Mouse (Mus musculus) heart, adult 2 months (tissue): ENCODE results near the gene Tmem39a. TPM values are rescaled to one million over a fixed set of nuclear protein-coding genes. Genes with fewer than 3 reads are reported as not detected.
A peak's percentile ranks its signal among the peaks of the same experiment; 100 is the strongest.

Experiments
- DNase-seq, 2 experiments: peaks; one replicate each; pipeline ENCODE4 v3.0.0; 2021
- H3K27ac ChIP-seq: fragments of 200-600 bp; 2 replicates; pipeline ENCODE4 v1.8.1; 2022
- H3K27me3 ChIP-seq: fragments of 200-500 bp; 2 replicates; pipeline ENCODE4 v1.6.1; 2012; ENCODE audit warnings: mild to moderate bottlenecking, low read length, inconsistent platforms, mixed read lengths; ENCODE audit not compliant: control insufficient read depth, insufficient read depth
- H3K36me3 ChIP-seq: fragments of 200-500 bp; 2 replicates; pipeline ENCODE4 v1.6.1; 2012; ENCODE audit warnings: low read length, inconsistent platforms; ENCODE audit not compliant: control insufficient read depth, insufficient read depth
- H3K4me1 ChIP-seq: fragments of 200-500 bp; 2 replicates; pipeline ENCODE4 v1.6.1; 2011; ENCODE audit warnings: low read length; ENCODE audit not compliant: control insufficient read depth, insufficient read depth
- H3K4me3 ChIP-seq: fragments of 200-600 bp; 2 replicates; pipeline ENCODE4 v1.8.1; 2022
- H3K79me2 ChIP-seq: fragments of 200-500 bp; replicated peaks from 2 replicates; pipeline ENCODE4 v1.6.1; 2012; ENCODE audit warnings: mild to moderate bottlenecking, inconsistent platforms, low read length, moderate library complexity, mixed read lengths; ENCODE audit not compliant: control insufficient read depth, insufficient read depth
- H3K9ac ChIP-seq: fragments of 200-500 bp; 2 replicates; pipeline ENCODE4 v1.6.1; 2012; ENCODE audit warnings: low read depth, mild to moderate bottlenecking, control low read depth, inconsistent platforms, low read length, mixed read lengths
- CTCF ChIP-seq: fragments of 200-600 bp; IDR thresholded peaks from 2 replicates; pipeline ENCODE4 v1.8.1; 2022; ENCODE audit warnings: antibody characterized with exemption, mild to moderate bottlenecking, moderate library complexity
- EP300 ChIP-seq: fragments of 200-500 bp; IDR thresholded peaks from 2 replicates; pipeline ENCODE4 v1.6.1; 2011; ENCODE audit warnings: low read depth, low read length, control low read depth; ENCODE audit not compliant: insufficient read depth
- POLR2A ChIP-seq: fragments of 200-500 bp; IDR thresholded peaks from 2 replicates; pipeline ENCODE4 v1.6.1; 2011; ENCODE audit warnings: mild to moderate bottlenecking, low read depth, low read length, control low read depth; ENCODE audit not compliant: insufficient read depth
- WGBS: fragments of 180-500 bp; shearing (Covaris S2); methylation state at CpG from one replicate; pipeline ENCODE4 v1.1.7; 2018; 5-methylcytosine and 5-hydroxymethylcytosine counted together
- intact Hi-C: fragments of 180-260 bp; cut with DNase I; formaldehyde crosslinking; loops from one replicate; pipeline ENCODE4 v1.15.1; 2025
- polyA plus RNA-seq: library from polyadenylated mRNA; depleted of rRNA; stranded (reverse); fragments of >200 nt; gene quantifications from 2 replicates; pipeline ENCODE4 v1.2.3, GENCODE M21; 2012
- total RNA-seq, 2 experiments: library from RNA; stranded (reverse); gene quantifications; 2 replicates each; pipeline ENCODE4 v1.2.3; 2021

The Tmem39a gene
- total and polyA plus RNA-seq, 3 experiments = 18.3 to 45.3 (median 21.8) TPM

GRCm38 (mm10) chr16:38619054-38619453 is 60.6 kb downstream of the Tmem39a start:
- Histone ChIP-seq H3K4me1 (peaks cover 12% of the 10 kb centered on the region), H3K36me3 (peaks cover 7% of the 10 kb centered on the region), H3K4me3 (no peak overlapping the region), H3K9ac (no peak overlapping the region), H3K27ac (no peak overlapping the region), H3K27me3 (no peaks in the 10 kb centered on the region), H3K79me2 (no peaks in the 10 kb centered on the region)
- TF ChIP-seq POLR2A (no peak), CTCF (peak; percentile 96), EP300 (peak; percentile 34; the same call in 1 of the 2 replicates)
- WGBS = 20% methylated on average over 6 of the region's 6 CpGs
- peak; percentile 74 for DNase-seq
- intact Hi-C loops = loop anchor here (1.0 to 5.0 kb wide), 3 partner anchors 82 to 193 kb away; no protein-coding TSS in a partner anchor

- H3K4me1 ChIP-seq = peaks cover 17% of the 10 kb centered on the region
- intact Hi-C loops = loop anchor here (10.0 kb wide), 1 partner anchor 54 kb away; no protein-coding TSS in a partner anchor
- no peak for TF ChIP-seq POLR2A
- no peak for TF ChIP-seq EP300
- no peak for TF ChIP-seq CTCF
- peaks cover 13% of the 10 kb centered on the region for H3K36me3 ChIP-seq
- no peak overlapping the region for H3K4me3 ChIP-seq
- peak in 1 of 2 experiments; percentile 40 for DNase-seq
- no peaks in the 10 kb centered on the region for H3K27me3 ChIP-seq
- no peak overlapping the region for H3K9ac ChIP-seq
- peak overlapping the region; percentile 44 for H3K27ac ChIP-seq
- WGBS = 68% methylated on average over 16 of the region's 16 CpGs
- no peaks in the 10 kb centered on the region for H3K79me2 ChIP-seq
Observed at GRCm38 (mm10) chr16:38620696-38621450, 62.4 kb downstream of the Tmem39a start.

DNA sequence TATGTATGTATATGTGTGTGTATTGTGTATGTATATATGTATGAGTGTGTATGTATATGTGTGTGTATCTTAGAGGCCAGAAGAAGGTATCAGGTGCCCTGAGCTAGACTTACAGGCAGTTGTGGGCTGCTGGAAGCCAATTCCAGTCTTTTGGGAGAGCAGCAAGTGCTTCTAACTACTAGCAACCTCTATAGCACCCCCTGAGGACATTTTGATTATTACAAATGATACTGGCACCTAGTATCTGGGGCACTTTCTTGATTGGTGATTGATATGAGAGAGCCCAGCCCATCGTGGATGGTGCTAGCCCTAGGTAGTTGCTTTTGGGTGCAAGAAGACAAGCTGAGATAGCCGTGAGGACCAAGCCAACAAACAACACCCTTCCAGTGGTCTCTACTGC is 63.8 kb downstream of the Tmem39a start:
- no peak overlapping the region for H3K4me3 ChIP-seq
- no peaks in the 10 kb centered on the region for H3K79me2 ChIP-seq
- H3K4me1 ChIP-seq = peaks cover 19% of the 10 kb centered on the region
- peaks cover 16% of the 10 kb centered on the region for H3K36me3 ChIP-seq
- TF ChIP-seq CTCF (peak; percentile 69), EP300 (no peak)
- WGBS = 73% methylated on average over 2 of the region's 2 CpGs
- no peak overlapping the region for H3K9ac ChIP-seq
- no peaks in the 10 kb centered on the region for H3K27me3 ChIP-seq
- intact Hi-C loops = loop anchor here (10.0 kb wide), 1 partner anchor 53 kb away; no protein-coding TSS in a partner anchor
- peak overlapping the region; percentile 10 for H3K27ac ChIP-seq
- DNase-seq = no peak

DNA sequence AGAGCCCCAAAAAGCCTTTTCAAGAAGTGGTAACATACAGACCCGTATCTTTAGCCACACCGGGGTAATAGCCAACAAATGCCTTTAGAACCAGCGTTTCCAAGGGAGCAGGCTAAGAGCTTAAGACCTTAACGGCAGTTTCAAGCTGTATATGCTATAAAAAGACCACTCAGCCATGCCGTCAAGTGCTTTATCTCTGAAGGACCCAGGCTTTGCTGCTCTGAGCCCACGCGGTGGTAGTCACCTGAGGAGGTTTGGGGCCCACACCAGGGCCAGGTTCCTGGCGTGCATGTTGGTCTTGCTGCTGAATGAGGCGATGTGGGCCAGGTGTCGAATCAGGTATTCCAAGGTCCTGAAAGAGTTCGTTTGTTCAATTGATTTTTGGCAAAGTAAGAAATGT is 65.8 kb downstream of the Tmem39a start:
- no peak for TF ChIP-seq POLR2A
- TF ChIP-seq EP300 = no peak
- no peak for TF ChIP-seq CTCF
- intact Hi-C loops = loop anchor here (10.0 kb wide), 1 partner anchor 50 kb away; no protein-coding TSS in a partner anchor
- Histone ChIP-seq H3K4me3 (no peak overlapping the region), H3K4me1 (peaks cover 22% of the 10 kb centered on the region), H3K27ac (peak overlapping the region; percentile 16), H3K36me3 (peaks cover 16% of the 10 kb centered on the region), H3K9ac (no peak overlapping the region), H3K79me2 (no peaks in the 10 kb centered on the region), H3K27me3 (no peaks in the 10 kb centered on the region)
- no peak for DNase-seq
- 67% methylated on average over 11 of the region's 11 CpGs for WGBS

- 40% methylated on average over 7 of the region's 7 CpGs for WGBS
Observed at GRCm38 (mm10) chr16:38625411-38625810, 66.9 kb downstream of the Tmem39a start.

More at GRCm38 (mm10) chr16:38625411-38625810, 66.9 kb downstream of the Tmem39a start:
- H3K4me3 ChIP-seq = no peak overlapping the region
- H3K4me1 ChIP-seq = peaks cover 22% of the 10 kb centered on the region
- H3K36me3 ChIP-seq = peaks cover 16% of the 10 kb centered on the region
- H3K27ac ChIP-seq = peak overlapping the region; percentile 69
- intact Hi-C loops = loop anchor here (10.0 kb wide), 1 partner anchor 49 kb away; no protein-coding TSS in a partner anchor
- DNase-seq = no peak
- TF ChIP-seq CTCF (no peak), EP300 (no peak), POLR2A (no peak)
- no peaks in the 10 kb centered on the region for H3K27me3 ChIP-seq
- 0 out of 2 replicates have a peak, but pooled peaks cover 2% of the 10 kb centered on the region for H3K79me2 ChIP-seq
- H3K9ac ChIP-seq = no peak overlapping the region
